Mouse (Mus musculus): ENCODE results near the gene Dkc1.

DNA sequence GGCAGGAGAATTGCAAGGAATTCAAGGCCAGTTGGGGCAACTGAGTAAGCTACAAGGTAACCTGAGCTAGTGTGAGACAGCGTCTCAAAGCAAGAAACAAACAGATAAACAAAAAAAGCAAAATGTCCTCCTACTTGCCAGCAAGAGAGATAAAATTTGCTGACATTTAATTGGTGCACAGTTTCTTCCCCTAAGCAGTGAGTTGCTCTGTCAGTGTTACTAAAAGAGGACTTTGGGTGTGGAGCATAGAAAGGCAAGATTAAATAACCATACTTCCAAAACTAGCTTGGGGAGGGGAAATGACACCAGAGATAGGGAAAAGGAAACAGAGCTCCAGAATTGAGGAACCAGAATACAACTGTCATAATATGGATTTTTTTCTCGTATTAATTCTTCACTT lies 33.8 kb downstream of the Dkc1 start:
- no peak for TF ChIP-seq CTCF (IDR thresholded peaks at IDR 0.05; ENCODE audit: borderline replicate concordance, insufficient read depth, low read length)
- TF ChIP-seq POLR2A (IDR thresholded peaks at IDR 0.05; ENCODE audit: low read depth, low read length) = no peak
